Mouse (Mus musculus) gastrocnemius, postnatal 14 days (tissue): ENCODE data around the gene Bcr. TPM values are rescaled to one million over a fixed set of nuclear protein-coding genes. Genes with fewer than 3 reads are reported as not detected.
A peak's percentile ranks its signal among the peaks of the same experiment; 100 is the strongest.

Experiments used
- DNase-seq: peaks from one replicate; pipeline ENCODE4 v3.0.0; 2021; ENCODE audit warnings: mixed read lengths
- intact Hi-C: fragments of 180-260 bp; cut with DNase I; formaldehyde crosslinking; loops from one replicate; pipeline ENCODE4 v1.15.1; 2025; ENCODE audit warnings: low total_unique reads
- total RNA-seq, 2 experiments: library from RNA; stranded (reverse); gene quantifications; 2 replicates each; pipeline ENCODE4 v1.2.3; 2021

The Bcr gene
- total RNA-seq, 2 experiments from 2014 or later, result 4.7 to 5.3 TPM

DNA sequence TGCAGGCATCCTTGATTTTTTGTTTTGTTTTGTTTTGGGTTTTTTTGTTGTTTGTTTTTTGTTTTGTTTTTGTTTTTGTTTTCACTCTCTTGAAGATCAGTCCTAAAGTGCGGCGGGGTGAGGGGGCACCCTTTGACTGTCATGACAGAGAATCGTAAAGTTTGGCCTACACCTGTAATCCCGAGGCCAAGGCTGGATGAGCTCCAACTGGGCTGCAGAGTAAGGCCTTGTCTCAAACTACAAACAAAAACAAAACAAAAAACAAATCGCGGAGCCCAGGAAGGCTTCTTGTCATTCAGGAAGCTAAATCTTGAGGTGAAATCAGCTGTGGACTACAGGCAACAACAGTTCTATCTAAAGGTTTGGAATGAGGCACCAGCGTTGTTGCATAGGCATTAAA, 152.6 kb downstream of the Bcr start:
- DNase-seq, result peak; percentile 18
- intact Hi-C loops, result no loop called here

DNA sequence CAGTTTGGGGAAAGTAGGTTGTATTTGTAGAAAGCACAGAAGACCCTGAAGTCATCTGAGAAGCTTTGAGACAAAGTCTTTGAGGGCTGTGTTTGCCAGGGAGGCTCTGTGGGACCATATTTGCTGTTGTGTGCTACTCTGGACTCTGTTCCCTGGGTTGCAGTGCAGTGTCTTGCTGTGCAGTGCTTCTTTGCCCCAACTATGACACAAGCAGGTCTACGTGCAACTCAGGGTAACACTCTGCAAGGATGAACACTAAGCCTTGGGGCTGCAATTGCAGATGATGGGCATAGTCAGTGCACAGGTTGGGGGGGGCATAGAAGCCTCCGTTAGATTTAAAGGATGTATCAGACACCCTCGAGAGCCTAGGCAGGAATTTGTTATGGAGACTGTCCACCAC, 160.3 kb downstream of the Bcr start:
- DNase-seq, result no peak
- intact Hi-C loops, result no loop called here

DNA sequence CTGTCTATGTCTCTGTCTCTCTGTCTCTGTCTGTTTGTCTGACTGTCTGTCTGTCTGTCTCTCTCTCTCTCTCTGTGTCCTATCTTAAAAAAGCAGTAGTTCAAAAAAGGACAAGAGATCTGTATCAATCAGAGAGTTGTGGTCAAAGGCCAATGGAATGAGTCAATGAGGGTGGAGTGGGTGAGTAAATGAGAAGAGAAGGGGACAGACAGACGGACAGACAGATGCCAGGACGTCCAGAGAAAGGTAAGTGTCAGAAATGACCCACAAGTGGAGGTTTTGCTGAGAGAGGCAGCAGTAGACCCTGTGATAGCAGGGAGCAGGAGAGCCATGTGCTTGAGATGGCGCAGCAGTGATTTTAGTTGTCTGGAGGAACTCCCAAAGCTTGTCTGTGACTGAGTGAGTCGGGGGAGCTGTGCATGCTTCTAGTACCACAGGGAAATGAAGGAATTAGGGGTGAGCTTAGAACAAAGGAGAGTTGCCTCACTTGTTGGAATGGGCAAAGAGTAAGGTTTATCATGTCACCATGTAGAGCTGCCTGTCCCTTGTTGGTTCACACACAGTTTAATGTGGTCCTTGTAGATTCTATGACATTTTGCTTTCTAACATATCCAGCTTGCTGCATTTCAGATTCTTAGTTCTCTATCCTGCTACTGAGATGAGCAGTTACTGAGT, 161.7 kb downstream of the Bcr start:
- DNase-seq, result no peak
- intact Hi-C loops, result no loop called here

DNA sequence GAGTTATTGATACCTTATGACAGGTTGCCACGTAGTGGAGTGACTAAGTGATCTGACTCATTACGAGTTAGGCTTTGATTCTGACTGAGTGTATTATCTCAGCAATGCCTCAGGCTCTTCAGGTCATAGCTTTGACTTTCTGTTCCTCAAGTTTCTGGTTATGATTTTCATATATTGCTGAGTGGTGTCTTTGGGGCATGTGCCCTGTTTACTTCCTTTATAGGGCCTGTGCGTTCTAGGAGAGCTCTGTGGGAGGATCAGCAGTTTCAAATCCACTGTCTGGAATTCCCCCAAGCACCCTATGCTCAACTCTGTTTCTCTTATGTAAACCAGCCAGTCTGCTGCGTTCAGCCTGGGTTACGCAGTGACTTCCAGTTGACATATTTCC, 162.2 kb downstream of the Bcr start:
- intact Hi-C loops, result no loop called here
- DNase-seq, result no peak

DNA sequence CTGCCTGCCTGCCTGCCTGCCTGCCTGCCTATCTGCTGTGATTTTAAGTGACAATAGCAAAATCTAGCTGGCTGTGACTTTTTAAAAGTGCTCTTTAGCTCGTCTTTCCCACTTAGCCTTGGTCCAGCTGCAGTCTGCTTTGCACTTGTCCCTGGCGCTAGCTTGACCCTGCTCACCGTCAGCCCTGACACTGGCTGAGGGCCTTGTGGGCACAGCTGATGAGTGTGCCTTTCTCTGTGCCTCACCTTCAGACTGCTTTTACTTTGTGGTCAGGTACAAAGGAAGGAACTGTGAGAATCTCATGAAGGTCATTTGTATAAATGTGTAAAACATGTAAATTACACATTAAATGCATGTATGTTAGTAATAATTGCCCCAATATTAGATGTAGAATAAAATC, 163.8 kb downstream of the Bcr start:
- intact Hi-C loops, result no loop called here
- no peak for DNase-seq

DNA sequence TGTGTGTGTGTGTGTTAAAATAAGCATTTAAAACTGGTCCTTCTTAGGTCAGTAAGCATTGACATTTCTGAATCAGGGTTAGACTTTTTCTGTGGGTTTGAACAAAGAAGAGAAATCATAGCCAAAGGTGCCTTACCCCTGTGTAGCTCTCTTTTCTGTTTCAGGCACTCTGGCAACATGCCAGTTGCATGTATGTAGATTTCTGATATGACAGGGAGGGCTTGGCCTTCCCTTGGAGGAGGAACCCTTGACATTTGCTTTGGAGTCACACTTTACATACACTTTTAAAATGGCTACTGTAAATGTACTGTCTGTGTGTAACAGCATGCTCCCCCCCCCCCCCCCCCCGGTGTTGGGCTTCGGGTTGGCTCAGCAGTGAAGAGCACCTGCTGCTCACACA, 164.2 kb downstream of the Bcr start:
- no peak for DNase-seq
- intact Hi-C loops, result no loop called here

DNA sequence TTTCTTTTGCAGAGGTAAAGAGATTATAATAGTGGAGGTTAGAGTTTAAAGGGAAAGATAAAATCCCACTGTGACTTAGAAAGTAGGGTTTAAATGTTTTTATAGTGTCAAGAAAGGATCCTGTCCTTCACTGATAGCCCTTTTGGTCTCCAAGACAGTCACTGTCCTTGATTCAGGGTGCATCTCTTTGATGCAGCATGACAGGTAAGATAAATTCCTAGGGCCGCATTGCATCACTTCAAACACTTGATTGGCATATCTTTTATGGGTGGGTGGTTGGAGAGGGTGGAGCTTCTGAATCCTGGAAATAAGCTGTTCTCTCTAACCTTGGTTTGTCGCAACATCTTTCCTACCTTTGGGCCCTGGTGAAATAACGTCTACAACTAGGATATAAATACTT, 167.0 kb downstream of the Bcr start:
- no peak for DNase-seq
- intact Hi-C loops, result no loop called here

DNA sequence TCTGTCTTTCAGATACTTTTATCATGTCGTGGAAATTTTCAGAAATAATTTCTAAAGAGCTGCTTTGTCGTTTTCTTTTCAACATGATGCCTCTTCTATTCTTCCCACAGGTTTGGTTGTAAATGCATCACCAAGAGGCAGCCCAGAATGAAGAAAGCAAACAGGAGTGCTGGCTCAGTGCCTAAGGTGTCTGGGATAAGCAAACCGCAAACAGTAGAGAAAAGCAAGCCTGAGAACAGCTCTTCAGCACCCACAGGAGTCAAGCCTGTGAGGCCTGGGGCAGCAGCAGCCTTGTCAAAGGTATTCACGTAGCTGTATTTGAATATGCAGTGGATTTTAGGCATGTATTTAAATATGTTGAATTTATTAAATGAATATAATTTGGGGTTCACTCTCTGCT, 170.2 kb downstream of the Bcr start:
- no peak for DNase-seq
- intact Hi-C loops, result no loop called here

DNA sequence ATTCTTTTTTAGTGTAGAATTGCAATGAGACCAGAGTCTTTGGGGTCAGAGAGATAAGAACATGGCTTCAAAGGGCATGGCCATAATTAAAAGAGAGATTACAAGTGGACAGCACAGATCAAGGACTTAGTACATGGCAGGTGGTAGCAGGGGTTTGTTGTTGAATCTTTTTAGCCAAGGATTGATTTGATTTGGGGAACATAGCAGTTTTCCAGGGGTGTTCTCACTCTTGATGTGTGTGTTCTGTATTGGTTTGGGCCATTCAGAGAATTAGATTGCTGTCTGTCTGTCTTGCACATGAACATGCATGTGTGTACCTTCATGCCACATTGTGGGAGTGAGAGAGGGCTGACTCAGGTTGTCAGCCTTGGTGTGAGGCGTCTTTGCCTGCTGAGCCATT, 171.5 kb downstream of the Bcr start:
- intact Hi-C loops, result no loop called here
- no peak for DNase-seq

DNA sequence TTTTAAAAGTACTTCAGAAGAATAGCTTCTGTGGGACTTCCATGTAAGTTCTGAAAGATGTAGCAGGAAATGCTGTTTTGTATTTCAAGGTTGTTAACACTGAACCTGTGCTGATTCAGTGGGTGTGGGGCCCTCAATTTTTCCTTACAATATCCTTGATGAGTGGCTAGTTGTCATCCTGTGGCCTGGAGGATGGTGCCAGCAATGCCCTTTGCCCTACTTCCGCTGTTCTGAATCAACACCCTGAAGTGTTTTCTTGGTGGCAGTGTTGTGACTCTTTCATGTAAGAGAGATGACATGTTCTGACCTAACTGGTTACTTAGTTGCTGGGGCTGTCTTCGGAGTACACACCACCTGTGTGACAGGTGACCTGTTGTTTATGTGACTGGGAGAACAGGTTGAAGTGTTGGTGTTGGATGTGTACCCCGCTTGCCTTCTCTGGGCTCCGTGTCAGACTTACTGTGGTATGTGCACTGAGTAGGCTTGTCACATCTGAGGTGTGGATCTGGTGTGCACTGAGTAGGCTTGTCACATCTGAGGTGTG, 172.3 kb downstream of the Bcr start:
- no peak for DNase-seq
- intact Hi-C loops, result no loop called here

DNA sequence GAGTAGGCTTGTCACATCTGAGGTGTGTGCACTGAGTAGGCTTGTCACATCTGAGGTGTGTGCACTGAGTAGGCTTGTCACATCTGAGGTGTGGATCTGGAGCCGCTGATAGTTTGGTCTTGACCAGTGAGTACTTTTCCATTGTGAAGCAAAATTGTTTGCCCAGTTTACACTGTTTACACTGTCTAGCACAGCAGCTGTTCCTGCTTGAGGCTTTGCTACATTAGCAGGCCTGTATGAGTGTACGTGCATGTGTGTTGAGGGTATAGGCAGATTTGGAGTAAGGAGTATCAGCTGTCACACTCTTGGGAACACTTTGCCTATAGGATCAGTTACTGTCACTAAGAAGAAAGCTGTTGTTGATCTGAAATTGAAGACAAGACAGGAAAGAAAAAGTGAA, 173.1 kb downstream of the Bcr start:
- intact Hi-C loops, result no loop called here
- DNase-seq, result no peak

Other genes starting within 250 kb of the Bcr start
- 1 to 10 TPM in 1 of 2 experiments, under 1 TPM in 1; 0.18 to 1.2 TPM for gene Gnaz, start 93.4 kb upstream of the Bcr start, total RNA-seq
- gene Rsph14, start 28.0 kb upstream of the Bcr start, total RNA-seq, result not detected
- under 1 TPM; 0.66 to 0.76 TPM for gene Rab36, start 23.5 kb upstream of the Bcr start, total RNA-seq
- 10 to 100 TPM; 33.5 TPM for gene Specc1l, start 151.5 kb downstream of the Bcr start, total RNA-seq